Mouse (Mus musculus) olfactory bulb, adult 2 months (tissue): ENCODE measurements at regions not wholly inside any gene's neighbourhood (a gene's known extent, or its start where the extent isn't known, plus 50 kb on each side); places are given as distances from the start of the nearest gene placed in this dataset.

Experiments
- CTCF ChIP-seq: fragments of 200-500 bp; IDR thresholded peaks from 2 replicates; pipeline ENCODE4 v1.5.1; 2012; ENCODE audit warnings: low read depth, mild to moderate bottlenecking, low read length, moderate library complexity; ENCODE audit not compliant: insufficient read depth
- POLR2A ChIP-seq: fragments of 200-500 bp; IDR thresholded peaks from 2 replicates; pipeline ENCODE4 v1.6.1; 2012; ENCODE audit warnings: mild to moderate bottlenecking, low read depth, low read length, moderate library complexity; ENCODE audit not compliant: insufficient read depth

DNA sequence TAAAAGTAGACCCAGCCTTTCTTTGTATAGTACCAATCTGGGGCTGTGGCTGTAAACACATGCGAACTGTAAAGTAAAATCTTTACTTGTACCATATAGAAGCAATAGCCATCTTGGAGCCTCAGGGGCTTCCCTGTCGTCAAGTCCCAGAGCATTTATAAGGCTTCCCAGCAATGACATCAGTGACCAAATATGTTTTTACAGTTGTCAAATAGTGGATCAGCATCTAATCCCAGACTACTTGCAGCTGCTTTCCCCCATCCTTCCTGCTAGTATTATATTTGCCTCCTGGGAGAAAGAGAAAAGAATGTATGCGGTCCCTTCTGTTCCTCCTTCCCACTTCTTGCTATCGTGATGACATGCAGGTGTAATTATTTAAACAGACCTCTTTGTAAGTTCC, 531.5 kb upstream of the Zic4 start:
- TF ChIP-seq CTCF: no peak
- TF ChIP-seq POLR2A: no peak
